ENCODE assay signal across 8 mouse cellular contexts in genomic region chr12:73045046-73045723, GRCm38 (mm10). TPM values are rescaled to one million over a fixed set of nuclear protein-coding genes. Genes with fewer than 3 reads are reported as not detected.
DNase-seq lines count a peak whose midpoint lies in the region; ATAC-seq lines count a peak whose summit lies in the region.

No protein-coding gene starts in this region.

- peaks cover 89% of the 10 kb centered on the region for H3K27me3 ChIP-seq in heart, embryonic 11.5 days (ENCODE audit: control insufficient read depth, insufficient read depth, low read length)
- peaks cover 91% of the 10 kb centered on the region for H3K27me3 ChIP-seq in midbrain, embryonic 15.5 days (replicated peaks)

- peak overlapping the region; percentile 74 for H3K4me2 ChIP-seq in heart, embryonic 11.5 days
- H3K4me2 ChIP-seq in midbrain, embryonic 15.5 days, result peak overlapping the region; percentile 46

- 0 out of 2 replicates have a peak, but pooled peaks have one; percentile 41 for ATAC-seq in heart, embryonic 11.5 days (replicated peaks; ENCODE audit: insufficient number of reproducible peaks, low FRiP score, low TSS enrichment)
- no peak for ATAC-seq in midbrain, embryonic 15.5 days (replicated peaks)

- peak overlapping the region; percentile 86 for H3K4me3 ChIP-seq in brown adipose tissue, adult 24 weeks (ENCODE audit: insufficient read depth, low read depth, low read length)
- peak overlapping the region; percentile 49 for H3K4me3 ChIP-seq in heart, embryonic 11.5 days (ENCODE audit: low read depth, low read length)
- H3K4me3 ChIP-seq in midbrain, embryonic 15.5 days, result peak overlapping the region; percentile 17

- DNase-seq in ovary, postnatal 10 days (ENCODE audit: low spot score), result peak; percentile 58
- no peak for DNase-seq in ovary, postnatal 36 days (ENCODE audit: low spot score)
- DNase-seq in kidney, postnatal 14 days, result peak; percentile 58
- no peak for DNase-seq in frontal cortex, postnatal 36 days (ENCODE audit: low spot score in 2 of 2)
- DNase-seq in ovary, adult 18-20 months (ENCODE audit: low spot score), result no peak

- H3K4me1 ChIP-seq in brown adipose tissue, adult 24 weeks (ENCODE audit: control insufficient read depth, insufficient read depth, insufficient read length, low read length), result peaks cover 2% of the 10 kb centered on the region; the same call in 1 of the 2 replicates
- H3K4me1 ChIP-seq in heart, embryonic 11.5 days (ENCODE audit: control insufficient read depth, insufficient read depth, low read length), result peaks cover 11% of the 10 kb centered on the region
- H3K4me1 ChIP-seq in midbrain, embryonic 15.5 days, result peaks cover 18% of the 10 kb centered on the region

- H3K9ac ChIP-seq in heart, embryonic 11.5 days (ENCODE audit: low read depth, low read length), result peak overlapping the region; percentile 53
- H3K9ac ChIP-seq in midbrain, embryonic 15.5 days, result no peak overlapping the region

- H3K27ac ChIP-seq in brown adipose tissue, adult 24 weeks (replicated peaks; ENCODE audit: low read depth, low read length), result peak overlapping the region; percentile 88
- no peak overlapping the region for H3K27ac ChIP-seq in heart, embryonic 11.5 days (ENCODE audit: low read depth, low read length)
- H3K27ac ChIP-seq in midbrain, embryonic 15.5 days, result no peak overlapping the region

- WGBS in heart, embryonic 11.5 days (ENCODE audit: insufficient replicate concordance), result under 1% methylated on average over 46 of the region's 46 CpGs
- WGBS in midbrain, embryonic 15.5 days, result under 1% methylated on average over 46 of the region's 46 CpGs

- no peaks in the 10 kb centered on the region for H3K36me3 ChIP-seq in heart, embryonic 11.5 days (ENCODE audit: control insufficient read depth, insufficient read depth, low read length)
- H3K36me3 ChIP-seq in midbrain, embryonic 15.5 days (replicated peaks), result no peaks in the 10 kb centered on the region

- no peaks in the 10 kb centered on the region for H3K9me3 ChIP-seq in heart, embryonic 11.5 days (replicated peaks; ENCODE audit: control insufficient read depth, low read length)
- H3K9me3 ChIP-seq in midbrain, embryonic 15.5 days, result no peaks in the 10 kb centered on the region

RNA-seq across cellular contexts. Expression of gene Six1, which starts 8.5 kb away (rescaled TPM):
- 14.0 and 20.7 TPM in 2 replicates for polyA plus RNA-seq in brown adipose tissue, adult 24 weeks (2012; ENCODE audit: insufficient read depth, insufficient read length, missing spikeins)
- 1.3 and 2.3 TPM in 2 replicates for polyA plus RNA-seq in heart, embryonic 11.5 days (2014; fragmentation: Nextera tagmentation; extraction: Ambion mirVana)
- 0.82 and 1.3 TPM in 2 replicates for polyA plus RNA-seq in midbrain, embryonic 15.5 days (2015; fragmentation: Nextera tagmentation; extraction: Ambion mirVana)

Comparison
In these comparisons a context has a peak if more than half of its experiments do, and no peak if none do; other contexts are left out.
1. DNase-seq: peak in ovary, postnatal 10 days (single experiment) and kidney, postnatal 14 days (single experiment); none in ovary, postnatal 36 days (single experiment), frontal cortex, postnatal 36 days (0 of 2) and ovary, adult 18-20 months (single experiment).
2. H3K4me3 ChIP-seq: peak in every context shown above with its lines; median percentile 86 in brown adipose tissue, adult 24 weeks; 49 in heart, embryonic 11.5 days; 17 in midbrain, embryonic 15.5 days.